Mouse (Mus musculus) kidney, embryonic 15.5 days (tissue): Measurements from ENCODE around the gene Polr2j. TPM values are rescaled to one million over a fixed set of nuclear protein-coding genes. Genes with fewer than 3 reads are reported as not detected.

Source experiments
- ATAC-seq: fragments of 200-750 bp; cut with Nextera tagmentation; replicated peaks from 2 replicates; pipeline ENCODE4 v1.8.0; 2017; ENCODE audit warnings: moderate TSS enrichment; ENCODE audit not compliant: low FRiP score
- H3K27ac ChIP-seq: fragments of 300-500 bp; sonication (generic); 2 replicates; pipeline ENCODE4 v1.5.1; 2015; ENCODE audit warnings: mild to moderate bottlenecking, inconsistent platforms
- H3K27me3 ChIP-seq: fragments of 300-500 bp; sonication (generic); 2 replicates; pipeline ENCODE4 v1.6.1; 2015; ENCODE audit warnings: inconsistent platforms
- H3K36me3 ChIP-seq: fragments of 300-500 bp; sonication (generic); 2 replicates; pipeline ENCODE4 v1.6.1; 2015; ENCODE audit warnings: inconsistent platforms
- H3K4me1 ChIP-seq: fragments of 300-500 bp; sonication (generic); 2 replicates; pipeline ENCODE4 v1.6.1; 2015; ENCODE audit warnings: inconsistent platforms
- H3K4me2 ChIP-seq: fragments of 300-500 bp; sonication (generic); 2 replicates; pipeline ENCODE4 v1.6.1; 2015; ENCODE audit warnings: moderate library complexity, mild to moderate bottlenecking, inconsistent platforms
- H3K4me3 ChIP-seq: fragments of 300-500 bp; sonication (generic); replicated peaks from 2 replicates; pipeline ENCODE4 v1.5.1; 2015; ENCODE audit warnings: mild to moderate bottlenecking, inconsistent platforms
- H3K9ac ChIP-seq: fragments of 300-500 bp; sonication (generic); 2 replicates; pipeline ENCODE4 v1.6.1; 2015; ENCODE audit warnings: mild to moderate bottlenecking, inconsistent platforms
- H3K9me3 ChIP-seq: fragments of 300-500 bp; sonication (generic); replicated peaks from 2 replicates; pipeline ENCODE4 v1.6.1; 2016; ENCODE audit warnings: inconsistent platforms
- WGBS: fragments of 180-500 bp; shearing (Covaris S2); methylation state at CpG from one replicate; pipeline ENCODE4 v1.1.7; 2015; ENCODE audit warnings: mixed read lengths; 5-methylcytosine and 5-hydroxymethylcytosine counted together
- microRNA-seq: library from miRNA; unstranded; fragments of <30 nt; microRNA quantifications from one replicate; pipeline ENCODE4, GENCODE M21; 2016
- polyA plus RNA-seq: library from polyadenylated mRNA; unstranded; fragments of >200 nt; fragmentation: Nextera tagmentation; extraction: Ambion mirVana; gene quantifications from 2 replicates; pipeline ENCODE4 v1.2.1, GENCODE M21; 2015

Gene Polr2j
- polyA plus RNA-seq, 1 experiment from 2014 or later, result 249 TPM

DNA sequence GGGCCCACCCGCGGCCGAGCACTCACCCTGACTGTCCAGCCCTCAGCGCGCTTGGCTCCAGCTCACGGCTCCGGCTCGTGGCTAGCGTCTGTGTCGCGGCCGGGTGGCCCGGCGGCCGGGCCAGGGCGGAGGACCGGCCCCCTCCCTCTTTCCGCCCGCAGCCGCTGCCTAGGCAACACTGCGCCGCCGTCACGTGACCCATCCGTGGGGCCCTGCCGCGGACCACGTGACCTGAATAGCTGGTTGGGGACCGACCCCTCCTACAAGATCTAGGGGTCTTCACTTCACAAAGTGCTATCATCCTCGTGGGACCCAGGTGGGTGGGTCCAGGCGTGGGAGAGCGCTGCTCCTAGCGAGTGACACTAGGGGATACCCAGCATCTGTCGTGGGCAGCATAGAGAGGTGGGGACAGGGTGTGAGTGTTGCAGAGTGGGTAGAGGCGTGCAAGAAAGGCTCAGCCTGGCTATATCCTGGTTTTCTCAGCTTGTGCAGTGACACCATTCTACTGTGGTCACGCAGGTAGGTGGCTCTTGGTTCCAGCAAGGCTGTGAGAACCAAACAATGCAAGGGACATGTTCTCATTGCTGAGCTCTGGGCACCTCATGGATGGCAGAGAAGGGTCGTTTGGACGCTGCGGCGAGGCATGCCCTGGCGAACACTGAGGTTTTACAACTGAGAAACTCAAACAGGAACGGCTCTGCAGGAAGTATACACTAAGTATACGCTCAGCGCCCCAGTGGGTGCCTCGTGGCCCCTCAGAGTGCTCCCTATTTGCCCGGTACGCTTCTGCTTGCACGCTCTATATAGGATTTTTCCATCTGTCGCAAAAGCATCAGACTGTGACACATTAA is 54.3 kb downstream of the Polr2j start, which contains the start of gene Orai2:
TSS of gene Orai2 (minus strand) at position 202 of the 851 bp plus-strand sequence.
- peak within 1 kb of the TSS; percentile 57 for H3K9ac ChIP-seq
- WGBS, result 3% methylated on average over 48 of the region's 49 CpGs
- H3K27ac ChIP-seq, result peak within 1 kb of the TSS; percentile 48
- peak within 1 kb of the TSS; percentile 52 for H3K4me3 ChIP-seq
- ATAC-seq, result peak; percentile 88
- no peaks in the 10 kb centered on the region for H3K27me3 ChIP-seq
- peaks cover 3% of the 10 kb centered on the region; the same call in 1 of the 2 replicates for H3K36me3 ChIP-seq
- H3K4me2 ChIP-seq, result peak within 1 kb of the TSS; percentile 84
- H3K4me1 ChIP-seq, result peaks cover 22% of the 10 kb centered on the region
- H3K9me3 ChIP-seq, result 0 out of 2 replicates have a peak, but pooled peaks cover 4% of the 10 kb centered on the region

- ATAC-seq, result no peak
- peak overlapping the region; percentile 48; the same call in 1 of the 2 replicates for H3K27ac ChIP-seq
Measured at GRCm38 (mm10) chr5:136171363-136172341, 55.2 kb downstream of the Polr2j start.

More at GRCm38 (mm10) chr5:136171363-136172341, 55.2 kb downstream of the Polr2j start:
- Histone ChIP-seq H3K9me3 (0 out of 2 replicates have a peak, but pooled peaks cover 4% of the 10 kb centered on the region), H3K4me2 (peak overlapping the region; percentile 84), H3K27me3 (no peaks in the 10 kb centered on the region), H3K4me1 (peaks cover 22% of the 10 kb centered on the region), H3K36me3 (peaks cover 3% of the 10 kb centered on the region; the same call in 1 of the 2 replicates), H3K9ac (0 out of 2 replicates have a peak overlapping the region, but pooled peaks have one; percentile 57), H3K4me3 (peak overlapping the region; percentile 52)
- WGBS, result 32% methylated on average over 17 of the region's 17 CpGs

Small RNA genes within 50 kb of the gene (microRNA-seq; reads per million reads assigned to microRNA genes)
- gene Mir7035, result 1.2 reads per million

Other genes with a start within 250 kb of the Polr2j start
- gene Hspb1, start 228.7 kb upstream of the Polr2j start, polyA plus RNA-seq, result 70.0 and 72.9 TPM in 2 replicates
- 179 and 189 TPM in 2 replicates for gene Ywhag, start 182.0 kb upstream of the Polr2j start, polyA plus RNA-seq
- gene Ssc4d, start 142.1 kb upstream of the Polr2j start, polyA plus RNA-seq, result 9.6 and 10.1 TPM in 2 replicates
- 0.30 TPM in 1 of 2 replicates, not detected in the other for gene Zp3, start 136.5 kb upstream of the Polr2j start, polyA plus RNA-seq
- gene Dtx2, start 121.8 kb upstream of the Polr2j start, polyA plus RNA-seq, result 29.4 and 29.9 TPM in 2 replicates
- gene Upk3b, start 78.1 kb upstream of the Polr2j start, polyA plus RNA-seq, result 2.6 and 5.9 TPM in 2 replicates
- gene Upk3bl, start 62.1 kb upstream of the Polr2j start, polyA plus RNA-seq, result 2.8 and 3.2 TPM in 2 replicates
- 15.4 and 18.5 TPM in 2 replicates for gene Rasa4, start 32.7 kb upstream of the Polr2j start, polyA plus RNA-seq
- gene Lrwd1, start 19.4 kb downstream of the Polr2j start, polyA plus RNA-seq, result 33.6 and 40.2 TPM in 2 replicates
- 15.7 and 16.9 TPM in 2 replicates for gene Alkbh4, start 19.5 kb downstream of the Polr2j start, polyA plus RNA-seq
- 6.0 and 6.3 TPM in 2 replicates for gene Orai2, start 54.1 kb downstream of the Polr2j start, polyA plus RNA-seq
- gene Prkrip1, start 82.3 kb downstream of the Polr2j start, polyA plus RNA-seq, result 50.8 and 51.3 TPM in 2 replicates
- 5.0 and 5.2 TPM in 2 replicates for gene Sh2b2, start 129.9 kb downstream of the Polr2j start, polyA plus RNA-seq